ENCODE assay signal across 1 mouse cellular context in the genomic region with DNA sequence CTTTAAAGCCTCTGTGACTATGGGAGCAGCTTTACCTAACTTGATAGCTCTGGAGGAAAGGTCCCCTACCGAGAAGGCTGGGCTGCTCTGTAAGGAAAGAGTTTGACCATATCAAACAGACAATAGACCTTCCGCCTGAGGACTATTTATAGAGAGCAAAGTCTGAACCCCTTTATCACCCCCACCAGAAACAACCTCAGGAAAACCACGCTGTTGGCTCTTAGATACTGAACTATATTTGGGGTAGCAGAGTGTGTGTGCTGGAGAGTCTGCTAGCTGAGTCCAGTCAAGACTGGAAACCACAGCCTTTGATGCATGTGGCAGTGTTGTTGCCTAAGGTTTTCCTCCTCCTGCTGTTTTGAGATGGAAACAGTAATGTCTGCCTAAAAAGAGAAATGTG.
TF ChIP-seq lines count a peak whose summit lies in the region.

No protein-coding gene starts in this region.

TF ChIP-seq in MEL, 35 proteins besides CTCF, POLR2A, EP300 and RAD21 (continued from another document):
- TF ChIP-seq ZC3H11A (IDR thresholded peaks at IDR 0.05; ENCODE audit: low read depth, low read length) = no peak
- TF ChIP-seq JUND (IDR thresholded peaks at IDR 0.05; ENCODE audit: low read depth, low read length) = no peak
- no peak for TF ChIP-seq GABPA (IDR thresholded peaks at IDR 0.05; ENCODE audit: low read depth, low read length)
- no peak for TF ChIP-seq USF2 (IDR thresholded peaks at IDR 0.05; ENCODE audit: borderline replicate concordance in 1 of 2, insufficient read depth in 1 of 2, low read depth in 1 of 2, low read length in 2 of 2)
- peak; percentile 94 for TF ChIP-seq GATA1 (IDR thresholded peaks at IDR 0.05; ENCODE audit: low read depth, low read length)
- TF ChIP-seq MEF2A (IDR thresholded peaks at IDR 0.05; ENCODE audit: extremely low read depth, insufficient replicate concordance, low read depth, low read length, poor library complexity, severe bottlenecking) = peak; percentile 100
- no peak for TF ChIP-seq HCFC1 (IDR thresholded peaks at IDR 0.05; ENCODE audit: low read depth, low read length)
- peak; percentile 78 for TF ChIP-seq BHLHE40 (IDR thresholded peaks at IDR 0.05; ENCODE audit: borderline replicate concordance, low read depth, low read length)
- no peak for TF ChIP-seq NRF1 (IDR thresholded peaks at IDR 0.05; ENCODE audit: insufficient read depth, low read depth, low read length, poor library complexity, severe bottlenecking)
- TF ChIP-seq POLR2AphosphoS5 (IDR thresholded peaks at IDR 0.05; ENCODE audit: borderline replicate concordance, low read depth, low read length) = no peak
- TF ChIP-seq MAFK (IDR thresholded peaks at IDR 0.05; ENCODE audit: borderline replicate concordance, low read depth, low read length) = peak; percentile 86; the same call in 1 of the 2 replicates
- peak; percentile 92 for TF ChIP-seq TAL1 (IDR thresholded peaks at IDR 0.05; ENCODE audit: low read length)
- TF ChIP-seq MYC (IDR thresholded peaks at IDR 0.05; ENCODE audit: low read depth, low read length) = peak; percentile 83; the same call in 1 of the 2 replicates
- peak; percentile 67; the same call in 1 of the 2 replicates for TF ChIP-seq TBP (IDR thresholded peaks at IDR 0.05; ENCODE audit: low read depth, low read length)
- TF ChIP-seq CHD2 (IDR thresholded peaks at IDR 0.05; ENCODE audit: low read length) = no peak
- peak; percentile 84; the same call in 1 of the 2 replicates for TF ChIP-seq MAZ (IDR thresholded peaks at IDR 0.05; ENCODE audit: low read depth, low read length)
- TF ChIP-seq SMC3 (IDR thresholded peaks at IDR 0.05; ENCODE audit: low read depth, low read length) = no peak
- no peak for TF ChIP-seq ZKSCAN1 (IDR thresholded peaks at IDR 0.05; ENCODE audit: low read depth, low read length)
TF ChIP-seq in MEL: peak in this region for 16.
